Mouse (Mus musculus): ENCODE data around the gene Cnnm3.

GRCm38 (mm10) chr1:36571627-36572026 lies 60.0 kb downstream of the Cnnm3 start:
- TF ChIP-seq TCF12 (IDR thresholded peaks at IDR 0.05; ENCODE audit: insufficient read depth, poor library complexity, severe bottlenecking) (no peak), POLR2A (IDR thresholded peaks at IDR 0.05; ENCODE audit: insufficient read length, low read depth) (no peak), MYOD1 (IDR thresholded peaks at IDR 0.05; ENCODE audit: control insufficient read depth in 1 of 3, insufficient read length in 2 of 3, low read depth in 2 of 3) (no peak), USF1 (IDR thresholded peaks at IDR 0.05; ENCODE audit: low read depth) (no peak), TCF3 (IDR thresholded peaks at IDR 0.05; ENCODE audit: insufficient read length, low read depth) (no peak), POLR2AphosphoS2 (IDR thresholded peaks at IDR 0.05; ENCODE audit: insufficient read length, low read depth) (peak; percentile 25), E2F4 (IDR thresholded peaks at IDR 0.05; ENCODE audit: insufficient read depth) (no peak), MAX (IDR thresholded peaks at IDR 0.05; ENCODE audit: low read depth) (no peak), MYOG (IDR thresholded peaks at IDR 0.05; ENCODE audit: control insufficient read depth in 1 of 3, insufficient read depth in 1 of 3, insufficient read length in 2 of 3, low read depth in 2 of 3) (peak in 1 of 3 experiments; percentile 25), CEBPB (IDR thresholded peaks at IDR 0.05; ENCODE audit: insufficient read depth, poor library complexity, severe bottlenecking) (no peak), REST (IDR thresholded peaks at IDR 0.05; ENCODE audit: insufficient read depth, insufficient read length) (no peak)

Measured in myocyte (in vitro differentiated cells).